Mouse (Mus musculus): ENCODE data around the gene Slc2a10. TPM values are rescaled to one million over a fixed set of nuclear protein-coding genes. Genes with fewer than 3 reads are reported as not detected.
A peak's percentile ranks its signal among the peaks of the same experiment; 100 is the strongest.

Gene Slc2a10
- polyA plus RNA-seq, 1 experiment, result 2.3 TPM

- no peak overlapping the region for H3K27ac ChIP-seq (ENCODE audit: insufficient read depth, low read length)
- WGBS, result 69% methylated on average over 9 of the region's 9 CpGs
- H3K4me3 ChIP-seq (replicated peaks; ENCODE audit: insufficient read depth, low read depth, low read length), result no peak overlapping the region
- H3K4me1 ChIP-seq (ENCODE audit: control insufficient read depth, insufficient read depth, low read length), result no peaks in the 10 kb centered on the region
- no peaks in the 10 kb centered on the region for H3K27me3 ChIP-seq (ENCODE audit: control insufficient read depth, insufficient read depth, low read length)
- DNase-seq, result no peak
- TF ChIP-seq POLR2A (IDR thresholded peaks at IDR 0.05; ENCODE audit: borderline replicate concordance, insufficient read depth, low read length) (no peak), CTCF (IDR thresholded peaks at IDR 0.05; ENCODE audit: borderline replicate concordance, insufficient read depth, low read depth, low read length) (no peak)
Observed at GRCm38 (mm10) chr2:165554066-165554465, 50.5 kb downstream of the Slc2a10 start.

GRCm38 (mm10) chr2:165557278-165557677 is 53.7 kb downstream of the Slc2a10 start:
- H3K4me3 ChIP-seq (replicated peaks; ENCODE audit: insufficient read depth, low read depth, low read length), result no peak overlapping the region
- H3K4me1 ChIP-seq (ENCODE audit: control insufficient read depth, insufficient read depth, low read length), result peaks cover 4% of the 10 kb centered on the region
- no peak overlapping the region for H3K27ac ChIP-seq (ENCODE audit: insufficient read depth, low read length)
- TF ChIP-seq CTCF (IDR thresholded peaks at IDR 0.05; ENCODE audit: borderline replicate concordance, insufficient read depth, low read depth, low read length), result no peak
- no peak for TF ChIP-seq POLR2A (IDR thresholded peaks at IDR 0.05; ENCODE audit: borderline replicate concordance, insufficient read depth, low read length)
- WGBS, result 94% methylated on average over 7 of the region's 7 CpGs
- DNase-seq, result no peak
- H3K27me3 ChIP-seq (ENCODE audit: control insufficient read depth, insufficient read depth, low read length), result no peaks in the 10 kb centered on the region

GRCm38 (mm10) chr2:165558916-165559315 is 55.3 kb downstream of the Slc2a10 start:
- DNase-seq, result no peak
- Histone ChIP-seq H3K27me3 (ENCODE audit: control insufficient read depth, insufficient read depth, low read length) (no peaks in the 10 kb centered on the region), H3K4me1 (ENCODE audit: control insufficient read depth, insufficient read depth, low read length) (peaks cover 10% of the 10 kb centered on the region), H3K27ac (ENCODE audit: insufficient read depth, low read length) (no peak overlapping the region), H3K4me3 (replicated peaks; ENCODE audit: insufficient read depth, low read depth, low read length) (no peak overlapping the region)
- TF ChIP-seq POLR2A (IDR thresholded peaks at IDR 0.05; ENCODE audit: borderline replicate concordance, insufficient read depth, low read length) (no peak), CTCF (IDR thresholded peaks at IDR 0.05; ENCODE audit: borderline replicate concordance, insufficient read depth, low read depth, low read length) (no peak)
- WGBS, result 41% methylated on average over 11 of the region's 11 CpGs

GRCm38 (mm10) chr2:165559506-165560235 is 56.1 kb downstream of the Slc2a10 start:
- 62% methylated on average over 11 of the region's 11 CpGs for WGBS
- peaks cover 11% of the 10 kb centered on the region for H3K4me1 ChIP-seq (ENCODE audit: control insufficient read depth, insufficient read depth, low read length)
- no peak for DNase-seq
- H3K27ac ChIP-seq (ENCODE audit: insufficient read depth, low read length), result no peak overlapping the region
- H3K4me3 ChIP-seq (replicated peaks; ENCODE audit: insufficient read depth, low read depth, low read length), result no peak overlapping the region
- TF ChIP-seq CTCF (IDR thresholded peaks at IDR 0.05; ENCODE audit: borderline replicate concordance, insufficient read depth, low read depth, low read length) (no peak), POLR2A (IDR thresholded peaks at IDR 0.05; ENCODE audit: borderline replicate concordance, insufficient read depth, low read length) (no peak)
- no peaks in the 10 kb centered on the region for H3K27me3 ChIP-seq (ENCODE audit: control insufficient read depth, insufficient read depth, low read length)

- no peak for DNase-seq
- no peak overlapping the region for H3K4me3 ChIP-seq (replicated peaks; ENCODE audit: insufficient read depth, low read depth, low read length)
- TF ChIP-seq POLR2A (IDR thresholded peaks at IDR 0.05; ENCODE audit: borderline replicate concordance, insufficient read depth, low read length) (no peak), CTCF (IDR thresholded peaks at IDR 0.05; ENCODE audit: borderline replicate concordance, insufficient read depth, low read depth, low read length) (no peak)
- H3K27ac ChIP-seq (ENCODE audit: insufficient read depth, low read length), result no peak overlapping the region
- H3K4me1 ChIP-seq (ENCODE audit: control insufficient read depth, insufficient read depth, low read length), result peaks cover 11% of the 10 kb centered on the region
- H3K27me3 ChIP-seq (ENCODE audit: control insufficient read depth, insufficient read depth, low read length), result no peaks in the 10 kb centered on the region
- WGBS, result 19% methylated on average over 6 of the region's 6 CpGs
Observed at GRCm38 (mm10) chr2:165561861-165562260, 58.3 kb downstream of the Slc2a10 start.

- H3K4me3 ChIP-seq (replicated peaks; ENCODE audit: insufficient read depth, low read depth, low read length), result peak overlapping the region; percentile 7
- TF ChIP-seq POLR2A (IDR thresholded peaks at IDR 0.05; ENCODE audit: borderline replicate concordance, insufficient read depth, low read length) (no peak), CTCF (IDR thresholded peaks at IDR 0.05; ENCODE audit: borderline replicate concordance, insufficient read depth, low read depth, low read length) (no peak)
- peak; percentile 70 to 71 for DNase-seq
- H3K27ac ChIP-seq (ENCODE audit: insufficient read depth, low read length), result no peak overlapping the region
- H3K27me3 ChIP-seq (ENCODE audit: control insufficient read depth, insufficient read depth, low read length), result no peaks in the 10 kb centered on the region
- H3K4me1 ChIP-seq (ENCODE audit: control insufficient read depth, insufficient read depth, low read length), result peaks cover 11% of the 10 kb centered on the region
- under 1% methylated on average over 52 of the region's 52 CpGs for WGBS
Observed at GRCm38 (mm10) chr2:165563298-165564058, 59.9 kb downstream of the Slc2a10 start.

GRCm38 (mm10) chr2:165564101-165564500 is 60.5 kb downstream of the Slc2a10 start:
- no peaks in the 10 kb centered on the region for H3K27me3 ChIP-seq (ENCODE audit: control insufficient read depth, insufficient read depth, low read length)
- peaks cover 11% of the 10 kb centered on the region for H3K4me1 ChIP-seq (ENCODE audit: control insufficient read depth, insufficient read depth, low read length)
- no peak overlapping the region for H3K4me3 ChIP-seq (replicated peaks; ENCODE audit: insufficient read depth, low read depth, low read length)
- TF ChIP-seq CTCF (IDR thresholded peaks at IDR 0.05; ENCODE audit: borderline replicate concordance, insufficient read depth, low read depth, low read length), result no peak
- TF ChIP-seq POLR2A (IDR thresholded peaks at IDR 0.05; ENCODE audit: borderline replicate concordance, insufficient read depth, low read length), result no peak
- WGBS, result 46% methylated on average over 8 of the region's 8 CpGs
- H3K27ac ChIP-seq (ENCODE audit: insufficient read depth, low read length), result no peak overlapping the region
- no peak for DNase-seq

- no peak for DNase-seq
- TF ChIP-seq POLR2A (IDR thresholded peaks at IDR 0.05; ENCODE audit: borderline replicate concordance, insufficient read depth, low read length) (no peak), CTCF (IDR thresholded peaks at IDR 0.05; ENCODE audit: borderline replicate concordance, insufficient read depth, low read depth, low read length) (no peak)
- 58% methylated on average over 6 of the region's 6 CpGs for WGBS
- H3K4me1 ChIP-seq (ENCODE audit: control insufficient read depth, insufficient read depth, low read length), result peaks cover 11% of the 10 kb centered on the region
- H3K4me3 ChIP-seq (replicated peaks; ENCODE audit: insufficient read depth, low read depth, low read length), result no peak overlapping the region
- H3K27me3 ChIP-seq (ENCODE audit: control insufficient read depth, insufficient read depth, low read length), result no peaks in the 10 kb centered on the region
- no peak overlapping the region for H3K27ac ChIP-seq (ENCODE audit: insufficient read depth, low read length)
Observed at GRCm38 (mm10) chr2:165564620-165565019, 61.0 kb downstream of the Slc2a10 start.
